10 mouse cellular contexts compared by ENCODE assay signal in the genomic region with DNA sequence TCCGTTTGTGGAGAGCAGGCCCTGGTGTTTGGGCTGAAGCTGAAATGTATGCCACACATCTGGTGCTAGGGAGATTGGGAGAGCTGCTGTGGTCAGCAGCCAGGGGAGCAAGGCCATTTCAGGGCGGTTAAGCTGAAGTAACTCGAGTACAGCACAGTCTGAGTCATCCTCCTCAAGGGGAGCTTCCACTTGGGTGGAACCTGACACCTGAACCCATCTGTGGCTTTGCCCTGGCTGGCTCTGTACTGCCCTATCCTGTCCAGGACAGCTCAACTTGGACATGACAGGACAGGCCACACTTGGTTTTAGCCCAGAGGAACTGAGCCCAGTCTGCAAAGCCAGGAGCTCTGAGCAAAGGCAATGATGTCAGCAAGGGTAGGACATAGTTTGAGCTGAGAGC.
DNase-seq lines count a peak whose midpoint lies in the region.
"Had no signal": no experiment of that assay in that cellular context is flagged by ENCODE, and none has a peak within 500 bp of the region (broad histone marks: within the 10 kb centered on the region; RNA-seq: fewer than 3 reads in every experiment).

No protein-coding gene starts in this region.

- peak; percentile 35 for DNase-seq in embryo, embryonic 10 days (ENCODE audit: low spot score)
- DNase-seq in embryo, embryonic 9.5 days (ENCODE audit: extremely low spot score) = no peak
- peak; percentile 57 for DNase-seq in Muller cell, postnatal 12 days (ENCODE audit: inconsistent ontology term)
- peak; percentile 92 for DNase-seq in gastrocnemius, adult 18-20 months (ENCODE audit: low spot score)
- DNase-seq in heart, postnatal 10 days = peak; percentile 33 to 38
- no peak for DNase-seq in left cerebral cortex, postnatal 36 days (ENCODE audit: low spot score in 2 of 2)
- no peak for DNase-seq in right cerebral cortex, adult 18-20 months
- no peak for DNase-seq in layer of hippocampus, postnatal 14 days (ENCODE audit: low spot score in 2 of 2)
- DNase-seq: cerebellum, postnatal 25 days; kidney, postnatal 4 days had no signal

- intact Hi-C loops in heart, postnatal 10 days (cut with DNase I) = no loop called here
- intact Hi-C loops in left cerebral cortex, postnatal 36 days (cut with DNase I) = no loop called here

Comparison
In these comparisons a context has a peak if more than half of its experiments do, and no peak if none do; other contexts are left out.
1. DNase-seq: peak in embryo, embryonic 10 days (single experiment), Muller cell, postnatal 12 days (single experiment), gastrocnemius, adult 18-20 months (single experiment) and heart, postnatal 10 days (2 of 2); none in embryo, embryonic 9.5 days (single experiment), left cerebral cortex, postnatal 36 days (0 of 2), right cerebral cortex, adult 18-20 months (single experiment) and layer of hippocampus, postnatal 14 days (0 of 2).